Mouse (Mus musculus): ENCODE results near the gene Sytl3. TPM values are rescaled to one million over a fixed set of nuclear protein-coding genes. Genes with fewer than 3 reads are reported as not detected.

Gene Sytl3
- polyA plus RNA-seq, 1 experiment from 2014 or later = 0.13 TPM

GRCm38 (mm10) chr17:6779632-6780031, 120.7 kb downstream of the Sytl3 start:
- Histone ChIP-seq H3K4me1 (ENCODE audit: insufficient read depth) (peaks cover 20% of the 10 kb centered on the region), H3K4me2 (peak overlapping the region; percentile 74), H3K27me3 (ENCODE audit: insufficient read depth, low read length) (peaks cover 20% of the 10 kb centered on the region), H3K36me3 (ENCODE audit: insufficient read depth) (no peaks in the 10 kb centered on the region), H3K4me3 (ENCODE audit: low read depth, low read length) (peak overlapping the region; percentile 78; the same call in 1 of the 2 replicates), H3K27ac (ENCODE audit: low read depth) (peak overlapping the region; percentile 58; the same call in 1 of the 2 replicates), H3K9me3 (ENCODE audit: low read depth, low read length) (no peaks in the 10 kb centered on the region), H3K9ac (no peak overlapping the region)
- 25% methylated on average over 6 of the region's 7 CpGs for WGBS
- DNase-seq (peak; percentile 18), ATAC-seq (ENCODE audit: insufficient read depth) (no peak)
- no peak for TF ChIP-seq CTCF (IDR thresholded peaks at IDR 0.05; ENCODE audit: low read depth)

GRCm38 (mm10) chr17:6780521-6781115, 121.7 kb downstream of the Sytl3 start:
- Histone ChIP-seq H3K27ac (ENCODE audit: low read depth) (no peak overlapping the region), H3K4me3 (ENCODE audit: low read depth, low read length) (peak overlapping the region; percentile 78), H3K4me1 (ENCODE audit: insufficient read depth) (peaks cover 20% of the 10 kb centered on the region), H3K27me3 (ENCODE audit: insufficient read depth, low read length) (peaks cover 20% of the 10 kb centered on the region), H3K4me2 (peak overlapping the region; percentile 74), H3K9ac (peak overlapping the region; percentile 20; the same call in 1 of the 2 replicates), H3K36me3 (ENCODE audit: insufficient read depth) (no peaks in the 10 kb centered on the region), H3K9me3 (ENCODE audit: low read depth, low read length) (no peaks in the 10 kb centered on the region)
- DNase-seq (no peak), ATAC-seq (ENCODE audit: insufficient read depth) (no peak)
- WGBS = 43% methylated on average over 4 of the region's 4 CpGs
- no peak for TF ChIP-seq CTCF (IDR thresholded peaks at IDR 0.05; ENCODE audit: low read depth)

- ATAC-seq (ENCODE audit: insufficient read depth) = no peak
- WGBS = 30% methylated on average over 6 of the region's 6 CpGs
- H3K4me1 ChIP-seq (ENCODE audit: insufficient read depth) = peaks cover 20% of the 10 kb centered on the region
Measured at GRCm38 (mm10) chr17:6781273-6781672, 122.4 kb downstream of the Sytl3 start.

GRCm38 (mm10) chr17:6782033-6782526, 123.2 kb downstream of the Sytl3 start:
- ATAC-seq (ENCODE audit: insufficient read depth) = 0 out of 2 replicates have a peak, but pooled peaks have one; percentile 1
- peak overlapping the region; percentile 84 for H3K9ac ChIP-seq
- DNase-seq = no peak
- H3K36me3 ChIP-seq (ENCODE audit: insufficient read depth) = no peaks in the 10 kb centered on the region
- H3K9me3 ChIP-seq (ENCODE audit: low read depth, low read length) = no peaks in the 10 kb centered on the region
- under 1% methylated on average over 21 of the region's 21 CpGs for WGBS
- peak overlapping the region; percentile 78 for H3K4me3 ChIP-seq (ENCODE audit: low read depth, low read length)
- peak overlapping the region; percentile 74 for H3K4me2 ChIP-seq
- peak overlapping the region; percentile 93 for H3K27ac ChIP-seq (ENCODE audit: low read depth)
- H3K27me3 ChIP-seq (ENCODE audit: insufficient read depth, low read length) = peaks cover 20% of the 10 kb centered on the region
- no peak for TF ChIP-seq CTCF (IDR thresholded peaks at IDR 0.05; ENCODE audit: low read depth)
- H3K4me1 ChIP-seq (ENCODE audit: insufficient read depth) = peaks cover 19% of the 10 kb centered on the region

More at GRCm38 (mm10) chr17:6781273-6781672, 122.4 kb downstream of the Sytl3 start:
- H3K27me3 ChIP-seq (ENCODE audit: insufficient read depth, low read length) = peaks cover 20% of the 10 kb centered on the region
- H3K4me3 ChIP-seq (ENCODE audit: low read depth, low read length) = peak overlapping the region; percentile 78
- peak overlapping the region; percentile 74 for H3K4me2 ChIP-seq
- H3K27ac ChIP-seq (ENCODE audit: low read depth) = no peak overlapping the region
- DNase-seq = no peak
- no peak for TF ChIP-seq CTCF (IDR thresholded peaks at IDR 0.05; ENCODE audit: low read depth)
- H3K36me3 ChIP-seq (ENCODE audit: insufficient read depth) = no peaks in the 10 kb centered on the region
- H3K9me3 ChIP-seq (ENCODE audit: low read depth, low read length) = no peaks in the 10 kb centered on the region
- H3K9ac ChIP-seq = peak overlapping the region; percentile 84

GRCm38 (mm10) chr17:6782611-6783005, 123.7 kb downstream of the Sytl3 start, which contains the start of gene Ezr:
Gene Ezr, minus strand, starts transcription at chr17:6782784.
- WGBS = under 1% methylated on average over 52 of the region's 52 CpGs
- peak; percentile 74 for ATAC-seq (ENCODE audit: insufficient read depth)
- Histone ChIP-seq H3K9ac (peak within 1 kb of the TSS; percentile 84), H3K9me3 (ENCODE audit: low read depth, low read length) (no peaks in the 10 kb centered on the region), H3K4me1 (ENCODE audit: insufficient read depth) (peaks cover 17% of the 10 kb centered on the region), H3K4me2 (peak within 1 kb of the TSS; percentile 74), H3K27ac (ENCODE audit: low read depth) (peak within 1 kb of the TSS; percentile 93), H3K4me3 (ENCODE audit: low read depth, low read length) (peak within 1 kb of the TSS; percentile 78), H3K36me3 (ENCODE audit: insufficient read depth) (no peaks in the 10 kb centered on the region), H3K27me3 (ENCODE audit: insufficient read depth, low read length) (peaks cover 20% of the 10 kb centered on the region)
- peak; percentile 95 for DNase-seq
- no peak for TF ChIP-seq CTCF (IDR thresholded peaks at IDR 0.05; ENCODE audit: low read depth)

- under 1% methylated on average over 56 of the region's 58 CpGs for WGBS
- H3K9me3 ChIP-seq (ENCODE audit: low read depth, low read length) = no peaks in the 10 kb centered on the region
- peak overlapping the region; percentile 78 for H3K4me3 ChIP-seq (ENCODE audit: low read depth, low read length)
Measured at GRCm38 (mm10) chr17:6783006-6783661, 124.2 kb downstream of the Sytl3 start.

More at GRCm38 (mm10) chr17:6783006-6783661, 124.2 kb downstream of the Sytl3 start:
- no peaks in the 10 kb centered on the region for H3K36me3 ChIP-seq (ENCODE audit: insufficient read depth)
- peak overlapping the region; percentile 93 for H3K27ac ChIP-seq (ENCODE audit: low read depth)
- peak overlapping the region; percentile 74 for H3K4me2 ChIP-seq
- no peak for TF ChIP-seq CTCF (IDR thresholded peaks at IDR 0.05; ENCODE audit: low read depth)
- DNase-seq (peak; percentile 72), ATAC-seq (ENCODE audit: insufficient read depth) (peak; percentile 73)
- H3K9ac ChIP-seq = peak overlapping the region; percentile 84
- H3K4me1 ChIP-seq (ENCODE audit: insufficient read depth) = peaks cover 17% of the 10 kb centered on the region
- H3K27me3 ChIP-seq (ENCODE audit: insufficient read depth, low read length) = peaks cover 20% of the 10 kb centered on the region

All from lung, embryonic 14.5 days (tissue).